ENCODE assay signal across 8 mouse cellular contexts in genomic region chr12:71293960-71294942, GRCm38 (mm10). TPM values are rescaled to one million over a fixed set of nuclear protein-coding genes. Genes with fewer than 3 reads are reported as not detected.
A peak's percentile ranks its signal among the peaks of the same experiment; 100 is the strongest.
DNase-seq lines count a peak whose midpoint lies in the region; ATAC-seq and TF ChIP-seq lines count a peak whose summit lies in the region.

No protein-coding gene starts in this region.

- peak overlapping the region; percentile 35; the same call in 1 of the 2 replicates for H3K27ac ChIP-seq in hindbrain, embryonic 12.5 days
- no peak overlapping the region for H3K27ac ChIP-seq in midbrain, embryonic 11.5 days (ENCODE audit: low read depth, low read length)

- peak overlapping the region; percentile 27; the same call in 1 of the 2 replicates for H3K9ac ChIP-seq in hindbrain, embryonic 12.5 days
- no peak overlapping the region; the same call in 1 of the 2 replicates for H3K9ac ChIP-seq in midbrain, embryonic 11.5 days (ENCODE audit: low read length)

- H3K4me3 ChIP-seq in E14TG2a.4 (replicated peaks; ENCODE audit: low read length), result peak overlapping the region; percentile 56
- peak overlapping the region; percentile 20 for H3K4me3 ChIP-seq in hindbrain, embryonic 12.5 days
- H3K4me3 ChIP-seq in midbrain, embryonic 11.5 days (ENCODE audit: low read depth, low read length), result peak overlapping the region; percentile 6; the same call in 1 of the 2 replicates

- 14% methylated on average over 22 of the region's 22 CpGs for WGBS in hindbrain, embryonic 12.5 days
- WGBS in midbrain, embryonic 11.5 days, result 23% methylated on average over 22 of the region's 22 CpGs

- H3K9me3 ChIP-seq in E14TG2a.4 (ENCODE audit: low read length), result no peaks in the 10 kb centered on the region
- no peaks in the 10 kb centered on the region for H3K9me3 ChIP-seq in hindbrain, embryonic 12.5 days (replicated peaks)
- H3K9me3 ChIP-seq in midbrain, embryonic 11.5 days (ENCODE audit: control insufficient read depth, low read length), result no peaks in the 10 kb centered on the region

- no peaks in the 10 kb centered on the region for H3K27me3 ChIP-seq in E14TG2a.4 (ENCODE audit: insufficient read depth, low read length)
- H3K27me3 ChIP-seq in hindbrain, embryonic 12.5 days, result no peaks in the 10 kb centered on the region; the same call in 1 of the 2 replicates
- H3K27me3 ChIP-seq in midbrain, embryonic 11.5 days (ENCODE audit: control insufficient read depth, insufficient read depth, low read length), result no peaks in the 10 kb centered on the region

- peak; percentile 74 for ATAC-seq in hindbrain, embryonic 12.5 days (ENCODE audit: low FRiP score)
- ATAC-seq in midbrain, embryonic 11.5 days (ENCODE audit: low FRiP score), result peak; percentile 54

- peak overlapping the region; percentile 49 for H3K4me2 ChIP-seq in hindbrain, embryonic 12.5 days (replicated peaks)
- H3K4me2 ChIP-seq in midbrain, embryonic 11.5 days, result peak overlapping the region; percentile 38

- H3K36me3 ChIP-seq in E14TG2a.4 (ENCODE audit: insufficient read depth, low read length), result no peaks in the 10 kb centered on the region
- no peaks in the 10 kb centered on the region for H3K36me3 ChIP-seq in hindbrain, embryonic 12.5 days
- no peaks in the 10 kb centered on the region for H3K36me3 ChIP-seq in midbrain, embryonic 11.5 days (ENCODE audit: control insufficient read depth, insufficient read depth, low read length)

- H3K4me1 ChIP-seq in E14TG2a.4 (replicated peaks; ENCODE audit: low read depth, low read length), result peaks cover 81% of the 10 kb centered on the region
- peaks cover 19% of the 10 kb centered on the region for H3K4me1 ChIP-seq in hindbrain, embryonic 12.5 days
- H3K4me1 ChIP-seq in midbrain, embryonic 11.5 days (ENCODE audit: control insufficient read depth, insufficient read depth, low read length), result peaks cover 9% of the 10 kb centered on the region

- intact Hi-C loops in left cerebral cortex, postnatal 14 days (cut with DNase I), result no loop called here

- TF ChIP-seq CTCF in E14TG2a.4 (conservative IDR thresholded peaks at IDR 0.05; ENCODE audit: low read length), result no peak

- DNase-seq in embryo, embryonic 10 days (ENCODE audit: low spot score), result peak; percentile 59
- no peak for DNase-seq in embryo, embryonic 9.5 days (ENCODE audit: extremely low spot score)
- DNase-seq in midbrain, embryonic 11.5 days (ENCODE audit: low spot score, missing footprints), result no peak
- no peak for DNase-seq in MN1 (ENCODE audit: low spot score)
- no peak for DNase-seq in left cerebral cortex, adult 11 months (ENCODE audit: low spot score)
- no peak for DNase-seq in left cerebral cortex, postnatal 14 days (ENCODE audit: low spot score in 2 of 2)

RNA-seq across cellular contexts. Expression of gene Dact1, which starts 15.4 kb away (rescaled TPM):
- polyA plus RNA-seq in hindbrain, embryonic 12.5 days (2016; fragmentation: Nextera tagmentation; extraction: Ambion mirVana), result 50.6 and 53.0 TPM in 2 replicates
- 10.0 and 13.3 TPM in 2 replicates for polyA plus RNA-seq in midbrain, embryonic 11.5 days (2014; fragmentation: Nextera tagmentation; extraction: Ambion mirVana)
- 10 to 100 TPM; 13.1 to 13.4 TPM for total RNA-seq in left cerebral cortex, postnatal 14 days (2021)

Comparison
In these comparisons a context has a peak if more than half of its experiments do, and no peak if none do; other contexts are left out.
1. H3K4me3 ChIP-seq: peak in every context shown above with its lines; median percentile 56 in E14TG2a.4; 20 in hindbrain, embryonic 12.5 days; 6 in midbrain, embryonic 11.5 days.